24 mouse cellular contexts compared by ENCODE assay signal in genomic region chr13:102873412-102874016, GRCm38 (mm10).
A peak's percentile ranks its signal among the peaks of the same experiment; 100 is the strongest.
DNase-seq lines count a peak whose midpoint lies in the region; ATAC-seq and TF ChIP-seq lines count a peak whose summit lies in the region.
"Had no signal": no experiment of that assay in that cellular context is flagged by ENCODE, and none has a peak within 500 bp of the region (broad histone marks: within the 10 kb centered on the region; RNA-seq: fewer than 3 reads in every experiment).

No protein-coding gene starts in this region.

- peaks cover 4% of the 10 kb centered on the region for H3K36me3 ChIP-seq in forebrain, embryonic 10.5 days (replicated peaks)
- no peaks in the 10 kb centered on the region for H3K36me3 ChIP-seq in forebrain, embryonic 14.5 days (ENCODE audit: control insufficient read depth, insufficient read depth, low read length)
- peaks cover 1% of the 10 kb centered on the region; the same call in 1 of the 2 replicates for H3K36me3 ChIP-seq in heart, embryonic 13.5 days
- no peaks in the 10 kb centered on the region for H3K36me3 ChIP-seq in kidney, postnatal 0 days (ENCODE audit: insufficient read depth, low read length)
- H3K36me3 ChIP-seq in embryonic facial prominence, embryonic 15.5 days: no peaks in the 10 kb centered on the region
- no peaks in the 10 kb centered on the region for H3K36me3 ChIP-seq in thymus, adult 2 months (ENCODE audit: control insufficient read depth, insufficient read depth, low read length)
- H3K36me3 ChIP-seq: embryonic facial prominence, embryonic 13.5 days; G1E; liver, embryonic 12.5 days; midbrain, embryonic 12.5 days had no signal

- peaks cover 61% of the 10 kb centered on the region for H3K4me1 ChIP-seq in forebrain, embryonic 10.5 days
- H3K4me1 ChIP-seq in forebrain, embryonic 14.5 days (ENCODE audit: control insufficient read depth, insufficient read depth, low read length): peaks cover 5% of the 10 kb centered on the region; the same call in 1 of the 2 replicates
- peaks cover 93% of the 10 kb centered on the region for H3K4me1 ChIP-seq in heart, embryonic 13.5 days
- 0 out of 2 replicates have a peak, but pooled peaks cover 3% of the 10 kb centered on the region for H3K4me1 ChIP-seq in kidney, postnatal 0 days (replicated peaks; ENCODE audit: insufficient read depth, low read length)
- H3K4me1 ChIP-seq in embryonic facial prominence, embryonic 15.5 days: peaks cover 15% of the 10 kb centered on the region
- H3K4me1 ChIP-seq in thymus, adult 2 months (replicated peaks; ENCODE audit: control insufficient read depth, insufficient read depth, low read length): no peaks in the 10 kb centered on the region

- no peak for TF ChIP-seq CTCF in kidney, postnatal 0 days (IDR thresholded peaks at IDR 0.05; ENCODE audit: low read depth)
- no peak for TF ChIP-seq CTCF in thymus, adult 2 months (IDR thresholded peaks at IDR 0.05; ENCODE audit: borderline replicate concordance, control insufficient read depth, extremely low read depth, insufficient read depth, low read length, poor library complexity)

- no peaks in the 10 kb centered on the region for H3K27me3 ChIP-seq in forebrain, embryonic 10.5 days (ENCODE audit: poor library complexity, severe bottlenecking)
- H3K27me3 ChIP-seq in forebrain, embryonic 14.5 days (replicated peaks; ENCODE audit: control insufficient read depth, insufficient read depth, low read length): no peaks in the 10 kb centered on the region
- H3K27me3 ChIP-seq in heart, embryonic 13.5 days (replicated peaks): no peaks in the 10 kb centered on the region
- no peaks in the 10 kb centered on the region for H3K27me3 ChIP-seq in kidney, postnatal 0 days (ENCODE audit: insufficient read depth, low read length)
- no peaks in the 10 kb centered on the region for H3K27me3 ChIP-seq in embryonic facial prominence, embryonic 15.5 days
- H3K27me3 ChIP-seq in thymus, adult 2 months (ENCODE audit: control insufficient read depth, insufficient read depth, low read length): no peaks in the 10 kb centered on the region
- H3K27me3 ChIP-seq: embryonic facial prominence, embryonic 13.5 days; liver, embryonic 12.5 days; midbrain, embryonic 12.5 days; Patski had no signal

- H3K4me2 ChIP-seq in forebrain, embryonic 14.5 days (ENCODE audit: low read length): no peak overlapping the region
- no peak overlapping the region for H3K4me2 ChIP-seq in heart, embryonic 13.5 days
- no peak overlapping the region for H3K4me2 ChIP-seq in kidney, postnatal 0 days (ENCODE audit: low read length)
- H3K4me2 ChIP-seq in embryonic facial prominence, embryonic 15.5 days (replicated peaks): no peak overlapping the region
- H3K4me2 ChIP-seq: embryonic facial prominence, embryonic 13.5 days; liver, embryonic 12.5 days; midbrain, embryonic 12.5 days had no signal

- no peak overlapping the region for H3K9ac ChIP-seq in forebrain, embryonic 14.5 days (ENCODE audit: low read length)
- H3K9ac ChIP-seq in heart, embryonic 13.5 days: no peak overlapping the region
- H3K9ac ChIP-seq in kidney, postnatal 0 days (ENCODE audit: low read depth, low read length): 0 out of 2 replicates have a peak overlapping the region, but pooled peaks have one; percentile 0
- no peak overlapping the region for H3K9ac ChIP-seq in embryonic facial prominence, embryonic 15.5 days
- H3K9ac ChIP-seq: embryonic facial prominence, embryonic 13.5 days; forebrain, postnatal 0 days; liver, embryonic 12.5 days; midbrain, embryonic 12.5 days had no signal

- no peak overlapping the region for H3K4me3 ChIP-seq in forebrain, embryonic 10.5 days
- H3K4me3 ChIP-seq in forebrain, embryonic 14.5 days (ENCODE audit: low read depth, low read length): no peak overlapping the region
- H3K4me3 ChIP-seq in heart, embryonic 13.5 days: no peak overlapping the region
- no peak overlapping the region for H3K4me3 ChIP-seq in kidney, postnatal 0 days (replicated peaks; ENCODE audit: low read depth, low read length)
- no peak overlapping the region for H3K4me3 ChIP-seq in embryonic facial prominence, embryonic 15.5 days (replicated peaks)
- H3K4me3 ChIP-seq in thymus, adult 2 months (ENCODE audit: control insufficient read depth, insufficient read depth, low read length): no peak overlapping the region
- H3K4me3 ChIP-seq: embryonic facial prominence, embryonic 13.5 days; liver, embryonic 12.5 days; midbrain, embryonic 12.5 days had no signal

- TF ChIP-seq POLR2A in thymus, adult 2 months (IDR thresholded peaks at IDR 0.05; ENCODE audit: control insufficient read depth, extremely low read depth, insufficient read depth, low read length, poor library complexity): no peak

- H3K9me3 ChIP-seq in forebrain, embryonic 10.5 days: peaks cover 5% of the 10 kb centered on the region
- no peaks in the 10 kb centered on the region; the same call in 1 of the 2 replicates for H3K9me3 ChIP-seq in forebrain, embryonic 14.5 days (replicated peaks; ENCODE audit: control insufficient read depth, low read length)
- H3K9me3 ChIP-seq in heart, embryonic 13.5 days: peaks cover 1% of the 10 kb centered on the region; the same call in 1 of the 2 replicates
- no peaks in the 10 kb centered on the region for H3K9me3 ChIP-seq in kidney, postnatal 0 days (replicated peaks; ENCODE audit: low read length)
- peaks cover 2% of the 10 kb centered on the region; the same call in 1 of the 2 replicates for H3K9me3 ChIP-seq in embryonic facial prominence, embryonic 15.5 days (replicated peaks)
- H3K9me3 ChIP-seq: G1E; liver, embryonic 12.5 days had no signal

- no peak for DNase-seq in forebrain, embryonic 10.5 days (ENCODE audit: extremely low spot score, low spot score)
- DNase-seq in forebrain, embryonic 14.5 days (ENCODE audit: low spot score): no peak
- DNase-seq in heart, adult 18-20 months: no peak
- DNase-seq in kidney, postnatal 0 days (ENCODE audit: low spot score): no peak
- no peak for DNase-seq in kidney, adult 18-20 months
- no peak for DNase-seq in thymus, adult 2 months
- DNase-seq: adrenal gland, adult 8-10 months; cerebellum, adult 2 months; cerebellum, postnatal 25 days; gastrocnemius, postnatal 36 days; kidney, adult 2 months; kidney, postnatal 10 days; lung, adult 18-20 months; thymus, adult 18-20 months; thymus, postnatal 4 days had no signal

- 0 out of 2 replicates have a peak overlapping the region, but pooled peaks have one; percentile 5 for H3K27ac ChIP-seq in forebrain, embryonic 10.5 days
- H3K27ac ChIP-seq in forebrain, embryonic 14.5 days (ENCODE audit: low read depth, low read length): no peak overlapping the region
- peak overlapping the region; percentile 32; the same call in 1 of the 2 replicates for H3K27ac ChIP-seq in heart, embryonic 13.5 days (replicated peaks)
- no peak overlapping the region for H3K27ac ChIP-seq in kidney, postnatal 0 days
- H3K27ac ChIP-seq in embryonic facial prominence, embryonic 15.5 days (replicated peaks): peak overlapping the region; percentile 22; the same call in 1 of the 2 replicates
- H3K27ac ChIP-seq in thymus, adult 2 months (ENCODE audit: control insufficient read depth, insufficient read depth, low read length): no peak overlapping the region
- H3K27ac ChIP-seq: embryonic facial prominence, embryonic 13.5 days; hindbrain, postnatal 0 days; liver, embryonic 12.5 days; midbrain, embryonic 12.5 days had no signal

- no peak for ATAC-seq in forebrain, embryonic 14.5 days
- no peak for ATAC-seq in heart, embryonic 13.5 days (ENCODE audit: extremely low read depth, insufficient number of reproducible peaks, low FRiP score, low TSS enrichment)
- ATAC-seq in kidney, postnatal 0 days (replicated peaks; ENCODE audit: low FRiP score, low read depth): no peak
- peak; percentile 67 for ATAC-seq in embryonic facial prominence, embryonic 15.5 days (ENCODE audit: insufficient number of reproducible peaks, low FRiP score, low TSS enrichment, low read depth)
- ATAC-seq: hindbrain, postnatal 0 days; liver, embryonic 12.5 days; Patski had no signal

- WGBS in forebrain, embryonic 10.5 days: 95% methylated on average over 5 of the region's 5 CpGs
- over 99% methylated on average over 5 of the region's 5 CpGs for whole genome bisulfite sequencing in forebrain, embryonic 14.5 days
- 83% methylated on average over 5 of the region's 5 CpGs for WGBS in heart, embryonic 13.5 days
- 92% methylated on average over 5 of the region's 5 CpGs for WGBS in kidney, postnatal 0 days
- 85% methylated on average over 5 of the region's 5 CpGs for WGBS in embryonic facial prominence, embryonic 15.5 days
- 94% methylated on average over 5 of the region's 5 CpGs for WGBS in thymus, adult 2 months

Comparison
In these comparisons a context has a peak if more than half of its experiments do, and no peak if none do; other contexts are left out.
1. H3K27ac ChIP-seq: peak in forebrain, embryonic 10.5 days (single experiment), heart, embryonic 13.5 days (single experiment) and embryonic facial prominence, embryonic 15.5 days (single experiment); none in forebrain, embryonic 14.5 days (single experiment), kidney, postnatal 0 days (single experiment) and thymus, adult 2 months (single experiment).